Mouse (Mus musculus): ENCODE results near the gene Gm4177. TPM values are rescaled to one million over a fixed set of nuclear protein-coding genes. Genes with fewer than 3 reads are reported as not detected.
"Not testable (repeated sequence)": the region's sequence is repeated elsewhere in the genome, so short reads cannot be mapped to it uniquely, and the experiment has no call there.

Gm4177 gene
- not detected in 2 replicates for polyA plus RNA-seq (2012; rRNA removed)

GRCm38 (mm10) chr7:21796628-21797027, at the start of gene Gm4177:
TSS of gene Gm4177 (minus strand) at chr7:21796728.
- WGBS, result no CpG with 5 or more reads among the region's 3 CpGs
- H3K36me3 ChIP-seq (ENCODE audit: control insufficient read depth, insufficient read depth, low read length), result not testable (repeated sequence)

GRCm38 (mm10) chr7:21844167-21844566, 47.6 kb upstream of the Gm4177 start, which contains the start of gene Gm5725:
TSS of gene Gm5725 (minus strand) at chr7:21844267.
- H3K27ac ChIP-seq (ENCODE audit: insufficient read depth, low read depth, low read length); H3K36me3 ChIP-seq (ENCODE audit: control insufficient read depth, insufficient read depth, low read length); H3K4me1 ChIP-seq (ENCODE audit: control insufficient read depth, insufficient read depth, insufficient read length, low read length); H3K27me3 ChIP-seq (ENCODE audit: control insufficient read depth, insufficient read depth, low read length); H3K4me3 ChIP-seq (ENCODE audit: low read depth, low read length): not testable (repeated sequence)
- WGBS, result no CpG with 5 or more reads among the region's 1 CpGs

More at GRCm38 (mm10) chr7:21796628-21797027, at the start of gene Gm4177:
- not testable (repeated sequence) for H3K27ac ChIP-seq (ENCODE audit: insufficient read depth, low read depth, low read length); H3K4me3 ChIP-seq (ENCODE audit: low read depth, low read length); H3K4me1 ChIP-seq (ENCODE audit: control insufficient read depth, insufficient read depth, insufficient read length, low read length); H3K27me3 ChIP-seq (ENCODE audit: control insufficient read depth, insufficient read depth, low read length)

- no CpG with 5 or more reads among the region's 1 CpGs for WGBS
- H3K4me3 ChIP-seq (ENCODE audit: low read depth, low read length); H3K4me1 ChIP-seq (ENCODE audit: control insufficient read depth, insufficient read depth, insufficient read length, low read length); H3K27me3 ChIP-seq (ENCODE audit: control insufficient read depth, insufficient read depth, low read length); H3K27ac ChIP-seq (ENCODE audit: insufficient read depth, low read depth, low read length); H3K36me3 ChIP-seq (ENCODE audit: control insufficient read depth, insufficient read depth, low read length): not testable (repeated sequence)
Observed at GRCm38 (mm10) chr7:21832051-21832450, 35.5 kb upstream of the Gm4177 start, which contains the start of gene Vmn1r135. TSS of gene Vmn1r135 (plus strand) at chr7:21832351.

- not testable (repeated sequence) for H3K27ac ChIP-seq (ENCODE audit: insufficient read depth, low read depth, low read length); H3K4me1 ChIP-seq (ENCODE audit: control insufficient read depth, insufficient read depth, insufficient read length, low read length); H3K36me3 ChIP-seq (ENCODE audit: control insufficient read depth, insufficient read depth, low read length); H3K27me3 ChIP-seq (ENCODE audit: control insufficient read depth, insufficient read depth, low read length); H3K4me3 ChIP-seq (ENCODE audit: low read depth, low read length)
- WGBS, result no CpG with 5 or more reads among the region's 5 CpGs
Observed at GRCm38 (mm10) chr7:21761375-21761774, 35.2 kb downstream of the Gm4177 start, which contains the start of gene Gm4175. TSS of gene Gm4175 (minus strand) at chr7:21761475.

Other genes with a start within 250 kb of the Gm4177 start
- gene Vmn1r132, start 182.6 kb downstream of the Gm4177 start, polyA plus RNA-seq (2012; rRNA removed), result not detected in 2 replicates
- gene Gm4175, start 35.3 kb downstream of the Gm4177 start, polyA plus RNA-seq (2012; rRNA removed), result not detected in 2 replicates
- not detected in 2 replicates for gene Vmn1r135, start 35.6 kb upstream of the Gm4177 start, polyA plus RNA-seq (2012; rRNA removed)
- not detected in 2 replicates for gene Gm5725, start 47.5 kb upstream of the Gm4177 start, polyA plus RNA-seq (2012; rRNA removed)
- gene Gm5891, start 124.6 kb upstream of the Gm4177 start, polyA plus RNA-seq (2012; rRNA removed), result not detected in 2 replicates
- not detected in 2 replicates for gene Vmn1r137, start 197.9 kb upstream of the Gm4177 start, polyA plus RNA-seq (2012; rRNA removed)
- gene Vmn1r138, start 232.2 kb upstream of the Gm4177 start, polyA plus RNA-seq (2012; rRNA removed), result not detected in 2 replicates

All from small intestine, adult 2 months (tissue).